Mouse (Mus musculus): ENCODE measurements around the gene Mettl5.
A peak's percentile ranks its signal among the peaks of the same experiment; 100 is the strongest.

Gene Mettl5

GRCm38 (mm10) chr2:69851427-69852058, 33.9 kb downstream of the Mettl5 start:
- no peak for DNase-seq

- no peak for DNase-seq
Observed at GRCm38 (mm10) chr2:69849215-69849614, 36.2 kb downstream of the Mettl5 start.

- no peak for DNase-seq
Observed at GRCm38 (mm10) chr2:69840261-69840660, 45.2 kb downstream of the Mettl5 start.

GRCm38 (mm10) chr2:69838707-69839106, 46.7 kb downstream of the Mettl5 start:
- DNase-seq: no peak

- no peak for DNase-seq
Observed at GRCm38 (mm10) chr2:69837996-69838395, 47.4 kb downstream of the Mettl5 start.

GRCm38 (mm10) chr2:69837244-69837967, 48.0 kb downstream of the Mettl5 start:
- no peak for DNase-seq

GRCm38 (mm10) chr2:69830116-69830515, 55.3 kb downstream of the Mettl5 start:
- DNase-seq: no peak

GRCm38 (mm10) chr2:69829680-69830079, 55.7 kb downstream of the Mettl5 start:
- DNase-seq: no peak

GRCm38 (mm10) chr2:69828031-69828430, 57.4 kb downstream of the Mettl5 start:
- DNase-seq: no peak

- DNase-seq: no peak
Observed at GRCm38 (mm10) chr2:69826380-69826779, 59.0 kb downstream of the Mettl5 start.

- no peak for DNase-seq
Observed at GRCm38 (mm10) chr2:69825898-69826297, 59.5 kb downstream of the Mettl5 start.

GRCm38 (mm10) chr2:69823129-69823677, 62.2 kb downstream of the Mettl5 start:
- no peak for DNase-seq

GRCm38 (mm10) chr2:69822361-69823128, 62.9 kb downstream of the Mettl5 start:
- peak; percentile 7 to 9 for DNase-seq

- DNase-seq: no peak
Observed at GRCm38 (mm10) chr2:69821711-69822110, 63.7 kb downstream of the Mettl5 start, which contains the start of gene Klhl23. Gene Klhl23 (plus strand): TSS chr2:69821944.

Measured in thymus, adult 18-20 months (tissue).